Mouse (Mus musculus) G1E (cell line): ENCODE measurements around the gene Ube2d3.

Experiments
- CTCF ChIP-seq: IDR thresholded peaks from 2 replicates; pipeline ENCODE4 v1.5.1; 2012; ENCODE audit warnings: low read depth, low read length, inconsistent platforms, mixed read lengths
- GATA1 ChIP-seq: IDR thresholded peaks from 2 replicates; pipeline ENCODE4 v1.6.1; 2012; ENCODE audit warnings: borderline replicate concordance, low read length, inconsistent platforms, mixed read lengths
- POLR2AphosphoS5 ChIP-seq: IDR thresholded peaks from 2 replicates; pipeline ENCODE4 v1.6.1; 2012; ENCODE audit warnings: low read depth, low read length, inconsistent platforms; ENCODE audit not compliant: insufficient replicate concordance
- TAL1 ChIP-seq: conservative IDR thresholded peaks from 2 replicates; pipeline ENCODE4 v1.6.1; 2012; ENCODE audit warnings: low read depth, low read length, inconsistent platforms, mixed read lengths

DNA sequence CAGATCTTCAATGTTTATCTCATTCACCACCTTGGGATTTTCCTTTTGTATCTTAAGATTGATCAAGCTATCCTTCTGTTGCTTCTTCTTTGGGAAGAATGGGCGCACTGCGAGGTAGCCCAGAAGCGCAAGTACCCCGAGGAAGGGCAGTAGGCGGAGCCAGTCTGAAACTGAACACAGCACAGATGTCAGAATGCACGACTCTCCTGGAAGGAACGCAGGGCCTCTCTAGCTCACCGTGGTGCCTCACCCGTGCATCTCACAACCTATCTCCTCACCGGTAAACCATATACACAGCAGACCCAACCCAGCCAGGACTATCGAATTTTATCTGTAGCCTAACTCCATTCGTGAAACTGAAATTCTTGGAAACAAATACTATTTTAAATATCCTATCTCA is 26.9 kb upstream of the Ube2d3 start:
- TF ChIP-seq CTCF: no peak
- TF ChIP-seq TAL1: no peak
- no peak for TF ChIP-seq GATA1
- TF ChIP-seq POLR2AphosphoS5: no peak
